Mouse (Mus musculus) layer of hippocampus, adult 8-10 months (tissue): Measurements from ENCODE around the gene Epas1. TPM values are rescaled to one million over a fixed set of nuclear protein-coding genes. Genes with fewer than 3 reads are reported as not detected.

Source experiments
- DNase-seq, 2 experiments: peaks; one replicate each; pipeline ENCODE4 v3.0.0; 2022; ENCODE audit warnings: low spot score in 2 of 2
- total RNA-seq, 4 experiments: library from RNA; stranded (reverse); gene quantifications; 2 replicates each; pipeline ENCODE4 v1.2.4; 2022

The Epas1 gene
- total RNA-seq, 4 experiments from 2014 or later = 89.6 to 95.2 (median 94.2) TPM

DNA sequence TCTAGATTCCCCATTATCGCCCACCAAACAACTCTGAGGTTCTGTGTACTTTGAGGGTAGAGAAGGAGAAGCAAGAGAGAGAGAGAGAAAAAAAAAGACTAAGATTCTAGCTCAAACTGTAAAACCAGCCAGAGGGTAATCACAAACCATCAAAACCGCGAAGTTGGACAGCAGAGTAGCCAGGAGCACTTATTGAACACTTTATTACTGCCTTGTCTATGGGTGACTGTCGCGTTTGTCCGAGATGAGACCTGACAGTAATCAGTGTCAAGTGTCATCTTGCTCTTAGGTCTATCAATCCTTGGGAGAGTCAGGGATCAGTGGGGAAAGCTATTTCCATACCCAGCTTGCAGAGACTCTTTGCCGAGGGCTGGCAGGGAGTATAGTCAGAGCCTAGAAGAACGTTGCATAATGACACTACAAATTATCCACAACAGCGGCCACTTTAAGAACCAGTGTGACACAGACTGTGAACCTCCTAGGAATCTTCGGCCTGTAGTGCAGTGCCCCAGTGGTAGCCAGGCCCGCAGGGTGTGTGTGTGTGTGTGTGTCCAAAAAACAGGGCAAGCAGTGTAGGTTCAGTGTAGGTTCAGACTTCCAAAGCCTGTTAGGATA lies 2.2 kb downstream of the Epas1 start:
- no peak for DNase-seq

DNA sequence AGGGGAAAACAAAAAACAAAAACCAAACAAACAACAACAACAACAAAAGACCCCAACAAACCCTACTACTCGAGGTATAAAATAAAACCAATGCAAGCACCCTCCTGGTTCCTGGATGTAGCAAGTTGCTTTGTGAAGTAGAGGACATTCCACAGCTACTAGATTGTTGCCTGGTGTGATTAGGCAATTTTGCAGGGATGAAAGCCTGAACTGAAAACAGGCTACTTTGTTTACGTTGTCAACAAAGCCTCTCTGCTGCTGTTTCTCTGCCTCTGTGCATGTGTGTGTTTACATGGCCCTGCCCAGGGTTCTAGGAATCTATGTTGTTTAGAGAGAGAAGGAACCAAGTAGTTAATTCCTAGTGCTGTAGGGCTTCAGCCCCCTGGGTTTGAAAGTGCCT lies 4.1 kb downstream of the Epas1 start:
- DNase-seq = no peak

- no peak for DNase-seq
Measured at GRCm38 (mm10) chr17:86761859-86762258, 8.4 kb downstream of the Epas1 start.

- DNase-seq = no peak
Measured at GRCm38 (mm10) chr17:86762479-86763242, 9.2 kb downstream of the Epas1 start.

GRCm38 (mm10) chr17:86765762-86766404 lies 12.4 kb downstream of the Epas1 start:
- DNase-seq = no peak

GRCm38 (mm10) chr17:86766412-86766811 lies 12.9 kb downstream of the Epas1 start:
- no peak for DNase-seq

- DNase-seq = no peak
Measured at GRCm38 (mm10) chr17:86768596-86768995, 15.1 kb downstream of the Epas1 start.

- peak in 1 of 2 experiments; percentile 39 for DNase-seq
Measured at GRCm38 (mm10) chr17:86769330-86770211, 16.1 kb downstream of the Epas1 start.

DNA sequence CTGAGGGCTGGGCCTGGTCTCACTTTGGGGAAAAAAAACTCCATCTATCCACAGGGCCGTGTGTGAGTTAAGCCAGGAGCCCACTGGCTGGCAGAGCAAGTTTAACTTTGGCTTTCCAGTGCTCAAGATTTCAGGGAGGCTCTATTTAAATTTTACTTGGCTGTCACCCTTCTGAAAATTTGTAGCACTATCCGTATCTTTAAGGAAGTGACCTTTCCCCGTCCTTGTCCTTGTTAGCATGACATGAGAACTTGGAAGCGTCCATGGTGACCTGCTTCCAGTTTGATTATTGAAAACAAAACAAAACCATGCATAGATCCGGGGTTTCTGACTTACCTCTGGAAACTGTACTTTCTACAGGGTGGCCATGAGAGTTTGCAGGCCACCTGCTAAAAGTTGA lies 17.3 kb downstream of the Epas1 start:
- no peak for DNase-seq

DNA sequence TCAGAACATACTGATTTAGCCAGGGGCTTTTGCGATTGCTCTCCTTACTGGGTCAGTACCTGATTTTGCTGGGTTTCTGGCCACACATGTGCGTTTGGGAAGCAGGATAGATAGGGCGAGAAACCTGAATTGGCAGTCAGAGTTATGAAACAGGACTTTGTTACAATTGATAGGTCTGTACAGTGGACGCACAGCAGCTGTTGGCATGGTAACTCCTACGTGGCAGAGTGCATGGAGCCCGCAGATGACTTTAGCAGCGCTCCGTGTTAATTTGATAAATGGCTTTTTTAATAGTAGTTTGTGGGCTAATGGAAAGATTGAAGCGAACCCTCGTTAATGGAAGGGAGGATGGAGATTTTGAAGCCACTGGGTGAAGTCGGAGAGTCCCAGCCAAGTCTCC lies 18.5 kb downstream of the Epas1 start:
- no peak for DNase-seq

DNA sequence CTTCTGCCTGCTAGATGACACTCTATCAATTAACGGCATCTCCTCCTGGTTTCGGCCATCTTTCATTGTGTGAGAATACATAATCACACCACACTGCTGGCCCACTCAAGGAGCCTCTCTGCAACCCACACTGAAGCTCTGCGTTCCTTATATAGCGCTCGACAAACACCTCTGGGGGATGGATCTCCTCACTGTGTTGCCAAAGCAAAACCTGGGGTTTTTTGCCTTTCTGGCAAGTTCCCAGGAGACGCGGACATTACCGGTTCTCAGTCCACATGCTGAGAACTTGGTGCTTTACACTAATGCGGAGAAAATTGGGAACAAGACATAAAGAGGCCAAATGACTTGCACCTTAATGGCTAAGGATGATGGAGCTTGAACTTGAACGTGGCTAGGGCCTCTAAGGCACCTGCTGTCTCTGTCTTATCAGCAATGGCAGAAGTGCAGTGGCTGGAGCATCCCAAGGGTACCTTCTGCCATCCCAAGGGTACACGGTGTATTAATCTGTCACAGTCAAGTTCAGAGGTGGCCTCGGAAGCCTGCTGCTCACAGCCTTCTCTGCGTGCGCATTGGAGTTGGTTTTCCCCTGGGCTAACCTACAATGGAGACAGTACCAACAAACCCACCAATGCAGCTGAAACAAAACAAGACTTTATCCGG lies 19.6 kb downstream of the Epas1 start:
- no peak for DNase-seq

- no peak for DNase-seq
Measured at GRCm38 (mm10) chr17:86776538-86776937, 23.0 kb downstream of the Epas1 start.

DNA sequence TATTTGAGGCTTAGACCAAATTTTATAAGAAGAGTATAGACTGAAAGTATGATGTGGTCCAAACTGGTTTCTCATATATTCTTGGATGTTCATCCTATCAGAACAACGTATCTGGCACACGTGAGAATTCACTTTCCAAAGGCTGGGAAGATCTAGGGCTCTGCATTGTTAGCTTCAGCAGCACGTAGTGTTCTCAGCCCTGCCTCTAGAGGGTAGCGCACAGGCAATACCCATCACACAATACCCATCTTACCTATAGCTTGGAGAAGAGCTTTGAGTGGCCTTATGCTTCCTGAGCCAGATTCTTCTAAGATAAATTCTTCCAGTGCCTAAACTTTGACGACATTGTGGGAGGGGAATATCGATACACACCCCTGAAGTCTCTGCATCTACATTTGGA lies 24.6 kb downstream of the Epas1 start:
- DNase-seq = no peak

DNA sequence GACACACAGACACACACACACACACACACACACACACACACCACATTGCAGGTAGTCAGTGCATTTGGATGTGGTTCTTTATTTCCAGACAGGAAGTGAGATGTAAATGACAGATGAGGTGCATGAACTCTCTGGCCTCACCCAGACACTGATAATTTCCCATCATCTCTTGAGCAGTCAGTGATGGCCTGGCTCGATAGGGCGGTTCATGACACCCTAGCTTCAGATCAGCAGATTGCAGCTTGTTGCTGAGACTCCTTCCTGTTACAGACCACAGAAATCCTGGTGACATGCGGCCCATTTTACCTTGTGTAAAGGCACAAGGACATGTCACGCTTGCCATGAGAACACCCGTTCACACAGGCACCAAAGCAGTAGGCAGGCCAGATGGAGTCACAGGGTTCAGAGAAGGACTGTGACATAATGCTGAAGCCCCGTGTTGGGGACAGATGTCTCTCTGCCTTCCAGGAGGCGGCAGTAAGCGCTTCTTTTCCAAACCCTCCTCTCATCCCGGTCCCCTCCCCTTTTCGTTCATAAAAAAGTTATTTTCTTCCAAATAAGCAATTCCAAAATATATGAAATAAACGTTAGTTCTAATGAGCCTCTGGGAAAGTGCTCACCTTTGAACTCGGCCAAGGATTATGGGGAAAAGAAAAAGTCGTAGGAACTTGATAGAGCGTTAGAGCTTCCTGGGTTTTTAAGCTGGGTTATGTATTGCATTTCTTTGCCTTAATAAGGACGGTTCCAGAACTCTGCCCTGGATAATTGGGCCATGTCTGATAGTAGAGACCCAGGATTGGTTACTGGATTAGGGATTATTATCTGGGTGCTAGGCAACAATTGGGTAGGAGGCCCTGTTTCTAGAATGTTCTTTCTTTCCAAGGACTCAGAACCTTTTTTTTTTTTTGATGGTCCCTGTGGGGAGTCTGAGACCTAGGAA lies 26.0 kb downstream of the Epas1 start:
- no peak for DNase-seq

- no peak for DNase-seq
Measured at GRCm38 (mm10) chr17:86780708-86781318, 27.3 kb downstream of the Epas1 start.

- no peak for DNase-seq
Measured at GRCm38 (mm10) chr17:86781755-86782400, 28.4 kb downstream of the Epas1 start.

- no peak for DNase-seq
Measured at GRCm38 (mm10) chr17:86784405-86784977, 31.0 kb downstream of the Epas1 start.

DNA sequence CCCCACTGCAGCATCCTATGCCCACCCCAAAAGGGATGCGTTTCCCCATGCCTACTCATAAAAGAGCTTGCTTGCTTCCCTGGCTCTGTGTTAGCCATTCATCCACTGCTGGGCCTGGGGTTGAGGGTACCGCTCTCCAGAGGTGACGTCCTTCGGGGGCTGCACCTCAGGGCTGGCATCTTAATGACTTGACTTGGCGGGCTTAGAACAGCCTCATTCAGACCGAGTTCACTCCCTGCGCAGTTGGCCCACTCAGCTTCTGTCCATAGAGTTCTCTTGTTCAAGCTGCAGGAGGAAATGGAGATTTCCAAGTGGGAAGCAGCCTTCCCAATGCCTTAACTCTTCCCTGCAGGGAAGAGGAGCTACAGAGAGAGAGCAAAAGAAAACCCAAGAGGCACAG lies 32.1 kb downstream of the Epas1 start:
- DNase-seq = peak; percentile 48 to 51

DNA sequence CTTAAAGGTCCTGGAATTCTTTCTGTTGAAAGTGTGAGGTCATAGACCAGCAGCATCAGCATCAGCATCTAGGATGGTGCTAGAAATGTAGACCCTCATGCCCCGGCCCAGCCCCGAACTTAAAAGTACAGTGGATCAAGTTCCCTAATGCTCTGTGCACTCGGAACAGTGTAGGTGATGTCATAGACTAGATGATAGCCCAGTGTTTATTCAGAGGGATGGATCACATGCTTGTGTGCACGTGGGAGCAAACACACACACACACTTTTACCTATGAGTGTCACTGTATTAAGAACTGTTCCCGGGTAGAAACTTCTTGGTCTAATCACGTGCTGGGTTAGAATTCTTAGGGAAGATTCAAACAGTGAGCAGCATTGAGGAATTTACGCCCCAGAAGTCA lies 33.0 kb downstream of the Epas1 start:
- DNase-seq = no peak
